Mouse (Mus musculus) hindbrain, postnatal 0 days (tissue): ENCODE results near the gene Rnf10. TPM values are rescaled to one million over a fixed set of nuclear protein-coding genes. Genes with fewer than 3 reads are reported as not detected.
A peak's percentile ranks its signal among the peaks of the same experiment; 100 is the strongest.

Experiments
- ATAC-seq: fragments of 200-750 bp; cut with Nextera tagmentation; 2 replicates; pipeline ENCODE4 v1.8.0; 2017; ENCODE audit warnings: mild to moderate bottlenecking, moderate TSS enrichment, moderate library complexity
- DNase-seq: peaks from one replicate; pipeline ENCODE4 v3.0.0-alpha.2; 2015; ENCODE audit warnings: low spot score
- H3K27ac ChIP-seq: fragments of 300-500 bp; sonication (generic); 2 replicates; pipeline ENCODE4 v1.5.1; 2014; ENCODE audit warnings: mild to moderate bottlenecking
- H3K27me3 ChIP-seq: fragments of 300-500 bp; sonication (generic); 2 replicates; pipeline ENCODE4 v1.6.1; 2014; ENCODE audit warnings: low read length, mixed read lengths; ENCODE audit not compliant: insufficient read depth
- H3K36me3 ChIP-seq: fragments of 300-500 bp; sonication (generic); 2 replicates; pipeline ENCODE4 v1.6.1; 2014; ENCODE audit warnings: low read length, mixed read lengths; ENCODE audit not compliant: insufficient read depth
- H3K4me1 ChIP-seq: fragments of 300-500 bp; sonication (generic); 2 replicates; pipeline ENCODE4 v1.6.1; 2014; ENCODE audit warnings: antibody characterized with exemption, low read length, mixed read lengths; ENCODE audit not compliant: insufficient read depth
- H3K4me2 ChIP-seq: fragments of 300-500 bp; sonication (generic); 2 replicates; pipeline ENCODE4 v1.6.1; 2014; ENCODE audit warnings: low read depth, mild to moderate bottlenecking, low read length, moderate library complexity, mixed read lengths
- H3K4me3 ChIP-seq: fragments of 300-500 bp; sonication (generic); 2 replicates; pipeline ENCODE4 v1.5.1; 2014; ENCODE audit warnings: low read length
- H3K9ac ChIP-seq: fragments of 300-500 bp; sonication (generic); replicated peaks from 2 replicates; pipeline ENCODE4 v1.6.1; 2014; ENCODE audit warnings: mild to moderate bottlenecking, low read length, moderate library complexity, mixed read lengths
- H3K9me3 ChIP-seq: fragments of 300-500 bp; sonication (generic); 2 replicates; pipeline ENCODE4 v1.6.1; 2016; ENCODE audit warnings: low read length, mixed read lengths
- CTCF ChIP-seq: IDR thresholded peaks from 2 replicates; pipeline ENCODE4 v1.5.1; 2016; ENCODE audit warnings: antibody characterized with exemption, control low read depth, low read depth
- WGBS: fragments of 180-500 bp; shearing (Covaris S2); extraction: QIAGEN DNeasy Blood & Tissue Kit; methylation state at CpG from one replicate; pipeline ENCODE4 v1.1.7; 2014; 5-methylcytosine and 5-hydroxymethylcytosine counted together
- polyA plus RNA-seq: library from polyadenylated mRNA; unstranded; fragments of >200 nt; fragmentation: Nextera tagmentation; extraction: Ambion mirVana; gene quantifications from 2 replicates; pipeline ENCODE4 v1.2.1, GENCODE M21; 2015
- total RNA-seq: library from RNA; depleted of rRNA; stranded (reverse); fragments of >200 nt; gene quantifications from 2 replicates; pipeline ENCODE4 v1.2.3, GENCODE M21; 2014

The Rnf10 gene
- total and polyA plus RNA-seq, 2 experiments from 2014 or later = 112 to 141 TPM

- H3K36me3 ChIP-seq = peaks cover 36% of the 10 kb centered on the region
- H3K27me3 ChIP-seq = no peaks in the 10 kb centered on the region
- no peak for DNase-seq
- no peak overlapping the region for H3K27ac ChIP-seq
- H3K9me3 ChIP-seq = no peaks in the 10 kb centered on the region
- no peak for TF ChIP-seq CTCF
- WGBS = 91% methylated on average over 1 of the region's 1 CpGs
- H3K4me3 ChIP-seq = no peak overlapping the region
- H3K4me2 ChIP-seq = no peak overlapping the region
- H3K4me1 ChIP-seq = no peaks in the 10 kb centered on the region
- H3K9ac ChIP-seq = no peak overlapping the region
- no peak for ATAC-seq
Observed at GRCm38 (mm10) chr5:115261880-115262279, 10.8 kb downstream of the Rnf10 start.

- Histone ChIP-seq H3K4me1 (no peaks in the 10 kb centered on the region), H3K27ac (no peak overlapping the region), H3K27me3 (no peaks in the 10 kb centered on the region), H3K9ac (no peak overlapping the region), H3K4me3 (no peak overlapping the region), H3K36me3 (peaks cover 40% of the 10 kb centered on the region), H3K4me2 (no peak overlapping the region), H3K9me3 (no peaks in the 10 kb centered on the region)
- ATAC-seq (no peak), DNase-seq (no peak)
- TF ChIP-seq CTCF = no peak
- WGBS = 76% methylated on average over 8 of the region's 8 CpGs
Observed at GRCm38 (mm10) chr5:115261141-115261540, 11.6 kb downstream of the Rnf10 start.

GRCm38 (mm10) chr5:115260356-115260755 is 12.3 kb downstream of the Rnf10 start:
- H3K27ac ChIP-seq = no peak overlapping the region
- DNase-seq (no peak), ATAC-seq (no peak)
- H3K9ac ChIP-seq = no peak overlapping the region
- H3K4me2 ChIP-seq = no peak overlapping the region
- H3K27me3 ChIP-seq = no peaks in the 10 kb centered on the region
- no peak overlapping the region for H3K4me3 ChIP-seq
- no peaks in the 10 kb centered on the region for H3K4me1 ChIP-seq
- 88% methylated on average over 6 of the region's 6 CpGs for WGBS
- peaks cover 45% of the 10 kb centered on the region for H3K36me3 ChIP-seq
- no peaks in the 10 kb centered on the region for H3K9me3 ChIP-seq
- TF ChIP-seq CTCF = no peak

- no peak for ATAC-seq
- Histone ChIP-seq H3K27me3 (no peaks in the 10 kb centered on the region), H3K4me2 (no peak overlapping the region), H3K9ac (no peak overlapping the region), H3K4me1 (no peaks in the 10 kb centered on the region), H3K4me3 (no peak overlapping the region), H3K36me3 (peaks cover 47% of the 10 kb centered on the region), H3K9me3 (no peaks in the 10 kb centered on the region), H3K27ac (no peak overlapping the region)
- no peak for TF ChIP-seq CTCF
- no peak for DNase-seq
- WGBS = 91% methylated on average over 10 of the region's 10 CpGs
Observed at GRCm38 (mm10) chr5:115256909-115257546, 15.7 kb downstream of the Rnf10 start.

- no peak overlapping the region for H3K9ac ChIP-seq
- no peaks in the 10 kb centered on the region for H3K9me3 ChIP-seq
- no peak overlapping the region for H3K4me2 ChIP-seq
- WGBS = 53% methylated on average over 1 of the region's 1 CpGs
- TF ChIP-seq CTCF = no peak
- H3K27me3 ChIP-seq = no peaks in the 10 kb centered on the region
- no peak overlapping the region for H3K4me3 ChIP-seq
- ATAC-seq (no peak), DNase-seq (no peak)
- H3K36me3 ChIP-seq = peaks cover 59% of the 10 kb centered on the region
- H3K4me1 ChIP-seq = no peaks in the 10 kb centered on the region
- H3K27ac ChIP-seq = no peak overlapping the region
Observed at GRCm38 (mm10) chr5:115255472-115255871, 17.2 kb downstream of the Rnf10 start.

- H3K4me3 ChIP-seq = no peak overlapping the region
- DNase-seq (no peak), ATAC-seq (no peak)
- no peak overlapping the region for H3K9ac ChIP-seq
- peaks cover 53% of the 10 kb centered on the region for H3K36me3 ChIP-seq
- TF ChIP-seq CTCF = no peak
- 79% methylated on average over 11 of the region's 11 CpGs for WGBS
- H3K27me3 ChIP-seq = no peaks in the 10 kb centered on the region
- H3K27ac ChIP-seq = no peak overlapping the region
- H3K4me2 ChIP-seq = no peak overlapping the region
- no peaks in the 10 kb centered on the region for H3K9me3 ChIP-seq
- H3K4me1 ChIP-seq = no peaks in the 10 kb centered on the region
Observed at GRCm38 (mm10) chr5:115240191-115240590, 32.5 kb downstream of the Rnf10 start.

GRCm38 (mm10) chr5:115238729-115239195 is 33.9 kb downstream of the Rnf10 start:
- Histone ChIP-seq H3K9me3 (no peaks in the 10 kb centered on the region), H3K4me3 (peak overlapping the region; percentile 69)
- 7% methylated on average over 11 of the region's 11 CpGs for WGBS

More at GRCm38 (mm10) chr5:115238729-115239195, 33.9 kb downstream of the Rnf10 start:
- peak overlapping the region; percentile 69; the same call in 1 of the 2 replicates for H3K9ac ChIP-seq
- H3K27me3 ChIP-seq = no peaks in the 10 kb centered on the region
- H3K4me1 ChIP-seq = no peaks in the 10 kb centered on the region
- no peak for ATAC-seq
- no peak overlapping the region; the same call in 1 of the 2 replicates for H3K27ac ChIP-seq
- peak; percentile 26 for DNase-seq
- H3K4me2 ChIP-seq = peak overlapping the region; percentile 81
- TF ChIP-seq CTCF = no peak
- peaks cover 39% of the 10 kb centered on the region for H3K36me3 ChIP-seq
